Mouse (Mus musculus) liver, embryonic 14.5 days (tissue): ENCODE results near the gene Spns3. TPM values are rescaled to one million over a fixed set of nuclear protein-coding genes. Genes with fewer than 3 reads are reported as not detected.

Source experiments
- ATAC-seq: fragments of 200-750 bp; cut with Nextera tagmentation; 2 replicates; pipeline ENCODE4 v1.8.0; 2017; ENCODE audit warnings: moderate number of reproducible peaks, mild to moderate bottlenecking, moderate library complexity; ENCODE audit not compliant: insufficient read depth
- DNase-seq, 3 experiments: peaks; one replicate each; pipeline ENCODE4 v3.0.0-alpha.2; 2012 to 2013; ENCODE audit warnings: low read depth in 3 of 3, low spot score in 3 of 3
- H3K27ac ChIP-seq: fragments of 300-500 bp; sonication (generic); 2 replicates; pipeline ENCODE4 v1.5.1; 2014; ENCODE audit warnings: moderate library complexity, mild to moderate bottlenecking, control low read depth, inconsistent platforms
- H3K27me3 ChIP-seq: fragments of 300-500 bp; sonication (generic); 2 replicates; pipeline ENCODE4 v1.6.1; 2014; ENCODE audit warnings: mild to moderate bottlenecking, low read length, moderate library complexity; ENCODE audit not compliant: control insufficient read depth, insufficient read depth
- H3K36me3 ChIP-seq: fragments of 300-500 bp; sonication (generic); replicated peaks from 2 replicates; pipeline ENCODE4 v1.6.1; 2014; ENCODE audit warnings: low read depth; ENCODE audit not compliant: control insufficient read depth, insufficient read depth
- H3K4me1 ChIP-seq, 2 experiments: fragments of 200-500 bp in 1 of 2; fragments of 300-500 bp in 1 of 2; sonication (generic) in 1 of 2; replicated peaks; 2 replicates each; pipeline ENCODE4 v1.6.1; 2012 to 2014; ENCODE audit warnings: antibody characterized with exemption in 1 of 2, inconsistent platforms in 1 of 2, low read length in 1 of 2; ENCODE audit not compliant: control insufficient read depth in 2 of 2, insufficient read depth in 2 of 2
- H3K4me2 ChIP-seq: fragments of 300-500 bp; sonication (generic); 2 replicates; pipeline ENCODE4 v1.6.1; 2014; ENCODE audit warnings: low read depth, mild to moderate bottlenecking, control low read depth, moderate library complexity
- H3K4me3 ChIP-seq, 2 experiments: fragments of 200-500 bp in 1 of 2; fragments of 300-500 bp in 1 of 2; sonication (generic) in 1 of 2; 2 replicates each; pipeline ENCODE4 v1.5.1; 2012 to 2014; ENCODE audit warnings: low read depth in 2 of 2, low read length in 2 of 2, mild to moderate bottlenecking in 2 of 2, control low read depth in 1 of 2, inconsistent platforms in 1 of 2, moderate library complexity in 1 of 2; ENCODE audit not compliant: insufficient read depth in 1 of 2
- H3K9ac ChIP-seq: fragments of 300-500 bp; sonication (generic); replicated peaks from 2 replicates; pipeline ENCODE4 v1.6.1; 2014; ENCODE audit warnings: mild to moderate bottlenecking, control low read depth, moderate library complexity
- H3K9me3 ChIP-seq: fragments of 300-500 bp; sonication (generic); 2 replicates; pipeline ENCODE4 v1.6.1; 2016; ENCODE audit warnings: low read length, mixed read lengths; ENCODE audit not compliant: control insufficient read depth
- CTCF ChIP-seq: IDR thresholded peaks from 2 replicates; pipeline ENCODE4 v1.5.1; 2016; ENCODE audit warnings: antibody characterized with exemption, low read depth, control low read depth
- EP300 ChIP-seq: IDR thresholded peaks from 2 replicates; pipeline ENCODE4 v1.6.1; 2016; ENCODE audit warnings: antibody characterized with exemption, low read depth
- WGBS: fragments of 180-500 bp; shearing (Covaris S2); extraction: QIAGEN DNeasy Blood & Tissue Kit; methylation state at CpG from one replicate; pipeline ENCODE4 v1.1.7; 2014; ENCODE audit not compliant: insufficient replicate concordance; 5-methylcytosine and 5-hydroxymethylcytosine counted together
- polyA plus RNA-seq, 2 experiments: library from polyadenylated mRNA; depleted of rRNA in 1 of 2; stranded (reverse) in 1 of 2; unstranded in 1 of 2; fragments of >200 nt; fragmentation: Nextera tagmentation in 1 of 2; extraction: Ambion mirVana in 1 of 2; gene quantifications; 2 replicates each; pipeline versions ENCODE4 v1.2.1 to v1.2.3; 2012 to 2014

The Spns3 gene
- polyA plus RNA-seq, 2 experiments = 1.3 TPM

GRCm38 (mm10) chr11:72508651-72509050, 41.7 kb downstream of the Spns3 start:
- Histone ChIP-seq H3K27me3 (no peaks in the 10 kb centered on the region), H3K9me3 (no peaks in the 10 kb centered on the region), H3K9ac (no peak overlapping the region), H3K4me3 (no peak overlapping the region), H3K4me2 (no peak overlapping the region), H3K4me1 (no peaks in the 10 kb centered on the region), H3K36me3 (no peaks in the 10 kb centered on the region), H3K27ac (no peak overlapping the region)
- 73% methylated on average over 5 of the region's 5 CpGs for WGBS
- TF ChIP-seq CTCF = no peak
- TF ChIP-seq EP300 = no peak
- ATAC-seq = no peak
- no peak for DNase-seq

GRCm38 (mm10) chr11:72507651-72508050, 42.7 kb downstream of the Spns3 start:
- Histone ChIP-seq H3K4me3 (no peak overlapping the region), H3K27me3 (no peaks in the 10 kb centered on the region), H3K4me2 (no peak overlapping the region), H3K9ac (no peak overlapping the region), H3K27ac (no peak overlapping the region), H3K4me1 (no peaks in the 10 kb centered on the region), H3K9me3 (no peaks in the 10 kb centered on the region), H3K36me3 (no peaks in the 10 kb centered on the region)
- ATAC-seq (no peak), DNase-seq (no peak)
- TF ChIP-seq CTCF = no peak
- no peak for TF ChIP-seq EP300

DNA sequence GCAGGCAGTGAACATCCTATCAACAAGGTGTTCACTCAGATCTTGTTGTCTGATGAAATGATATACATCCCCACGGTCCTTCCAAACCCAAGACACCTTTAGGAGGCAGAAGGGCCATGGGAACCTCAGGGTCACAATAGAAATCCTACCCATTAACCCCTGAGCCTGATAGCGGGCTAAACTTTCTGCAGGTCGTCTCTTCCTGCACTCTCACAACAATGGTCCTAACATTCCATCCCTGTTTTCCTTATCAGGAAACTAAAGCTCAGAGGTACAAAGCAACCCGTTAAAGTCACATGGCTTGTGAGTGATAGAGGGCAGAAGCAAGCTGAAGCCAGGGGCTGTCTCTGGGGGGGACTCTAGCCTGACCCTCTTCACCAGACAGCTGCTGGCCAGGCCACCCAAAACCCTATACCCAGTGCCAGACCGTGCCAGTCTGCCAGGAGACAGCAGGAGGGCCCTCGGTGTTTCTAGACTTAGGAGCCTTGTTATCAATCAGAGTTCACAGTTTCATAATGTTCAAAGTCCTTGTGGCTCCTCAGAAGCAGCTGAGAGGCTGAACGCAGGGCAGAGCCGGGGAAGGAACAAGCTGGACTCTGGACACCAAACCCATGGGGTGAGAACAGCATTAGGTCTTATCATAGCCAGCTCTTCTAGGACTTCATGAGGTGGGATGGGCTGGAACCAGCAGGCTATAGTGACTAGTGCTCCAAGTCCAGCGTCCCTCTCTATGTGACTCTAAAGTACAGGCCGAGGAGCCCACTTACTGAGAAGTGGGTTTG, 46.1 kb downstream of the Spns3 start:
- Histone ChIP-seq H3K27ac (no peak overlapping the region), H3K27me3 (no peaks in the 10 kb centered on the region), H3K9ac (no peak overlapping the region), H3K36me3 (no peaks in the 10 kb centered on the region), H3K4me1 (no peaks in the 10 kb centered on the region), H3K4me2 (no peak overlapping the region), H3K4me3 (no peak overlapping the region), H3K9me3 (no peaks in the 10 kb centered on the region)
- ATAC-seq (no peak), DNase-seq (no peak)
- TF ChIP-seq EP300 (no peak), CTCF (no peak)
- 61% methylated on average over 10 of the region's 10 CpGs for WGBS

GRCm38 (mm10) chr11:72503501-72503921, 46.8 kb downstream of the Spns3 start:
- no peaks in the 10 kb centered on the region for H3K36me3 ChIP-seq
- no peak overlapping the region for H3K4me3 ChIP-seq
- no peak overlapping the region for H3K27ac ChIP-seq
- 49% methylated on average over 5 of the region's 5 CpGs for WGBS
- ATAC-seq (no peak), DNase-seq (no peak)
- H3K9me3 ChIP-seq = no peaks in the 10 kb centered on the region
- TF ChIP-seq CTCF (no peak), EP300 (no peak)
- no peaks in the 10 kb centered on the region for H3K4me1 ChIP-seq
- H3K4me2 ChIP-seq = no peak overlapping the region
- H3K9ac ChIP-seq = no peak overlapping the region
- H3K27me3 ChIP-seq = no peaks in the 10 kb centered on the region

DNA sequence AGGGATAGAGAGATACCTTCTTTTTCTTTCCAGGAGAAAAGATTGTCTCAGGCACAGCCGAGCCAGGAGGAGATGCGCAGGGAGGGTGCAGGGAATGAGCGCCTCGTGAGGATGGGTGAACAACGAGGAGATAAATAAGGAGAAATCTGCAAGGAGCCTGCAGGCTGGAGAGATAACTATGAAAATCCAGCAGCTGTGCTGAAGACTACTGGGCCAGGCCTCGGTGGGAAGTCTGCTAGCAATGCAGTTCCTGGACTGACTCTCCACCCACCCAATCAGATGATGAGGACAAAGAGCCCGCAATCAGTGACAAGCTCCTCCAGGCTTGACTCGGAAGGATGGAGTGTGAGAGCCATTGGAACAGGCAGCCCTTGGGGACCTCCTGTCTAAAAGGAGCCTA, 48.1 kb downstream of the Spns3 start:
- Histone ChIP-seq H3K4me3 (no peak overlapping the region), H3K9me3 (no peaks in the 10 kb centered on the region), H3K27ac (no peak overlapping the region), H3K9ac (no peak overlapping the region), H3K4me2 (no peak overlapping the region), H3K4me1 (no peaks in the 10 kb centered on the region), H3K36me3 (no peaks in the 10 kb centered on the region), H3K27me3 (no peaks in the 10 kb centered on the region)
- DNase-seq = no peak
- TF ChIP-seq EP300 (no peak), CTCF (no peak)
- ATAC-seq = no peak
- WGBS = 44% methylated on average over 8 of the region's 8 CpGs
